25 mouse cellular contexts compared by ENCODE assay signal in the genomic region with DNA sequence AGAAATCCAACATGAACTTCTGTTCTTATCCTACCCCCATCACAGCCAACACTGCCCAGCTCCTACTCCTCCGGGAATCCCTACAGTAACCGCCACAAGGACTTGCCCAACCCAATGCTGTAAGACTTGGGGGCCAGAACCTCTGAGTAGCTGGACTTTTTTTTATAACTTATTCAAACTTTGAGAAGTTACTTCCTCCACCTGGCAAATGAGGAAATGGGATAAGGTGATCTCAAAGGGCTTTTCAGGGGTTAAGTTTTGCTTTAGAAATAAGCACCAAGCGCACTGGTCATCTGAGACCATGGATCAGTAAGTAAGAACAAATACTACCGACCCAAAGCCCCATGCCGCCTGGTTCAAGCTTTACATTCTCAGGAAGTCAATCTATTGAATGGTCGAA.
"Had no signal": no experiment of that assay in that cellular context is flagged by ENCODE, and none has a peak within 500 bp of the region (broad histone marks: within the 10 kb centered on the region; RNA-seq: fewer than 3 reads in every experiment).

No protein-coding gene starts in this region.

- H3K4me1 ChIP-seq: liver, embryonic 15.5 days had no signal

- DNase-seq: gastrocnemius, postnatal 14 days; gastrocnemius, postnatal 36 days; heart, adult 2 months; heart, postnatal 14 days; heart, postnatal 36 days; kidney, adult 11 months; kidney, adult 2 months; kidney, adult 9 months; kidney, postnatal 14 days; kidney, postnatal 36 days; layer of hippocampus, adult 9-11 months; layer of hippocampus, postnatal 36 days; liver; liver, embryonic 13.5 days had no signal

- H3K27me3 ChIP-seq: heart, embryonic 15.5 days; intestine, embryonic 15.5 days had no signal

- H3K4me3 ChIP-seq: heart, adult 2 months; heart, embryonic 13.5 days; heart, embryonic 15.5 days; hindbrain, embryonic 10.5 days; hindbrain, embryonic 12.5 days; intestine, embryonic 15.5 days; kidney, embryonic 15.5 days; limb, embryonic 10.5 days; limb, embryonic 12.5 days; liver, embryonic 13.5 days; liver, embryonic 15.5 days had no signal

- H3K36me3 ChIP-seq: heart, embryonic 13.5 days; heart, embryonic 15.5 days; hindbrain, embryonic 10.5 days; hindbrain, embryonic 12.5 days; intestine, embryonic 15.5 days; kidney, embryonic 15.5 days; limb, embryonic 10.5 days; limb, embryonic 12.5 days; liver, embryonic 13.5 days; liver, embryonic 15.5 days had no signal

- H3K9ac ChIP-seq: heart, embryonic 13.5 days; heart, embryonic 15.5 days; hindbrain, embryonic 12.5 days; hindbrain, embryonic 14.5 days; intestine, embryonic 15.5 days; kidney, embryonic 15.5 days; limb, embryonic 12.5 days; liver, embryonic 13.5 days; liver, embryonic 15.5 days had no signal

- H3K9me3 ChIP-seq: heart, embryonic 13.5 days; heart, embryonic 15.5 days; hindbrain, embryonic 10.5 days; hindbrain, embryonic 12.5 days; intestine, embryonic 15.5 days; kidney, embryonic 15.5 days; limb, embryonic 10.5 days; limb, embryonic 12.5 days; liver, embryonic 13.5 days; liver, embryonic 15.5 days had no signal

- H3K27ac ChIP-seq: heart, adult 2 months; heart, embryonic 13.5 days; hindbrain, embryonic 10.5 days; hindbrain, embryonic 12.5 days; hindbrain, embryonic 14.5 days; intestine, embryonic 15.5 days; kidney, embryonic 15.5 days; kidney, postnatal 0 days; limb, embryonic 10.5 days; limb, embryonic 12.5 days; liver, embryonic 13.5 days; liver, embryonic 15.5 days had no signal
